Mouse (Mus musculus) liver, postnatal 0 days (tissue): ENCODE measurements around the gene Ptpn7.

Experiments used
- CTCF ChIP-seq: sonication (generic); IDR thresholded peaks from 2 replicates; pipeline ENCODE4 v1.5.1; 2016; ENCODE audit warnings: antibody characterized with exemption, low read depth
- EP300 ChIP-seq: IDR thresholded peaks from 2 replicates; pipeline ENCODE4 v1.6.1; 2016; ENCODE audit warnings: antibody characterized with exemption, low read depth, mild to moderate bottlenecking

DNA sequence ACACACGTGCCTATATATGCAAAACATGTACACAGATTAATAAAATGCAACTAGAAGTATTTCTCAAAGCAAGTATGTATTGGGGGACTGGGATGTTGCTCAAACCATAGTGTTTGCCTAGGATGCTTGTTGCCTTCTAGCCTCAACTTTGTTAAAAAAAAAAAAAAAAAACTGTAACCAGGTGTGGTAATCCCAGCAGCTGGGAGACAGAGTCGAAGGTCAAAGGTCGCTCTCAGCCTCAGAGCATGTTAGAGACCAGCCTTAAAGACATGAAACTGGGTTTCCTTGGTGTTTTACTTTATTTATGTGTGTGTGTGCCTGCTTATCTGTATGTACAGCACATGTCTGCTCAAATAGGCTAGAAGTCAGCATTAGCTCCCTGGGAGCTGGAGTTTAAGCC, 42.7 kb downstream of the Ptpn7 start:
- TF ChIP-seq CTCF (no peak), EP300 (no peak)
